Mouse (Mus musculus) layer of hippocampus, adult 8-10 months (tissue): ENCODE measurements around the gene Eogt. TPM values are rescaled to one million over a fixed set of nuclear protein-coding genes. Genes with fewer than 3 reads are reported as not detected.

ENCODE experiments used
- DNase-seq, 2 experiments: peaks; one replicate each; pipeline ENCODE4 v3.0.0; 2022; ENCODE audit warnings: low spot score in 2 of 2
- total RNA-seq, 4 experiments: library from RNA; stranded (reverse); gene quantifications; 2 replicates each; pipeline ENCODE4 v1.2.4; 2022

Eogt gene
- total RNA-seq, 4 experiments from 2014 or later = 21.6 to 24.8 (median 23.2) TPM

GRCm38 (mm10) chr6:97106106-97106505 is 42.9 kb downstream of the Eogt start:
- DNase-seq = no peak

GRCm38 (mm10) chr6:97104264-97104852 is 44.6 kb downstream of the Eogt start:
- no peak for DNase-seq

GRCm38 (mm10) chr6:97101958-97102702 is 46.9 kb downstream of the Eogt start:
- DNase-seq = no peak

GRCm38 (mm10) chr6:97101190-97101957 is 47.6 kb downstream of the Eogt start:
- DNase-seq = no peak

- DNase-seq = no peak
Measured at GRCm38 (mm10) chr6:97082336-97082735, 66.6 kb downstream of the Eogt start.

GRCm38 (mm10) chr6:97080016-97080415 is 69.0 kb downstream of the Eogt start:
- no peak for DNase-seq

- DNase-seq = no peak
Measured at GRCm38 (mm10) chr6:97060074-97060681, 88.8 kb downstream of the Eogt start, which contains the start of gene Fam19a4. Fam19a4 (minus strand) TSS chr6:97060413.

Other genes with a start within 250 kb of the Eogt start
- under 1 TPM in 2 of 4 experiments, not detected in 2; 0.31 to 0.43 TPM for gene Fam19a4, start 88.8 kb downstream of the Eogt start, total RNA-seq
- 10 to 100 TPM; 51.1 to 54.6 (median 52.1) TPM for gene Tmf1, start 29.9 kb upstream of the Eogt start, total RNA-seq
- 10 to 100 TPM; 68.2 to 76.3 (median 70.4) TPM for gene Uba3, start 56.5 kb upstream of the Eogt start, total RNA-seq
- gene Arl6ip5, start 61.5 kb upstream of the Eogt start, total RNA-seq = 100 to 1,000 TPM; 158 to 182 (median 170) TPM
- gene Lmod3, start 103.6 kb upstream of the Eogt start, total RNA-seq = under 1 TPM in 1 of 4 experiments, not detected in 3; 0.16 TPM